Mouse (Mus musculus): ENCODE data around the gene Dnajc5. TPM values are rescaled to one million over a fixed set of nuclear protein-coding genes. Genes with fewer than 3 reads are reported as not detected.

Dnajc5 gene
- polyA plus RNA-seq (2012; rRNA removed; ENCODE audit: low replicate concordance), result 55.5 and 79.7 TPM in 2 replicates

DNA sequence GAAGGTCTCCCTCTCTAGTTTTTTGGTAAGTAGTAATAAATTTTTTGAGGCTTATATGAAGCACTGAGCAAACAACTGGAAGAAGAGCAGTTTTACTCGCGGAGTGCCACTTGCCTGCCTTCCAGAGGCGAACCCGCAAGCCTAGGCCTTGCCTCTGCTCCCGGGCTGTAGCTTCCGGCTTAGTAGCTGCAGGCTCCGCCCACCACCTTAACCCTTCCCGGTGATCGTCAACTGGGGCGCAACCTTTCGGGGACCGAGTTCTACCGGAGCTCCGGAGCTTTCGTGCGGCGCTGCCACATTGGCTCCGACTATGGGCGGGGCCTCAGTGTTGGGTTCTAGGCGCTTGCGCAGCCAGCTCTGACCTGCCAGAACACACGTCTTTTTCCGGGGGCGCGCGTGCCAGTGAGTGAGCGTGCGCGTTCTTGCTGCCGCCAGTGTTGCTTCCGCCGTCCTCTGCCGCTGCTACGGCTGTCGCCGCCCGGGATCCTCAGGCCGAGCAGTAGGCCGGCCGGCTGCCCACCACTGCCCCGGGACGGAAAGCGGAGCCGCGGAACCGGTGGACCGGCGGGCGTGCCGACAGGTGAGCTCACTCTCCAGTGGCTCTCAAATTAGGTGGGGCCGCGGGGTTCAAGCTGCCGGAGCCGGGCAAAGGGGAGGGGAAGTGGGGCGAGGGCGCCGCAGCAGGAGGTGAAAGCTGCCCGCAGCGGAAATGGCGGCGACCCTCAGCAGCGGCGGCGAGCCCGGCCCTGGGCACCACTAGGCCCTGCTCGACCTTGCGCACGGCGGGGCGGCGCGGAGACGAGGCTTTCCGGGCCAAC is at the start of gene Dnajc5:
Dnajc5 (plus strand) TSS at position 368 of the 818 bp plus-strand sequence.

DNA sequence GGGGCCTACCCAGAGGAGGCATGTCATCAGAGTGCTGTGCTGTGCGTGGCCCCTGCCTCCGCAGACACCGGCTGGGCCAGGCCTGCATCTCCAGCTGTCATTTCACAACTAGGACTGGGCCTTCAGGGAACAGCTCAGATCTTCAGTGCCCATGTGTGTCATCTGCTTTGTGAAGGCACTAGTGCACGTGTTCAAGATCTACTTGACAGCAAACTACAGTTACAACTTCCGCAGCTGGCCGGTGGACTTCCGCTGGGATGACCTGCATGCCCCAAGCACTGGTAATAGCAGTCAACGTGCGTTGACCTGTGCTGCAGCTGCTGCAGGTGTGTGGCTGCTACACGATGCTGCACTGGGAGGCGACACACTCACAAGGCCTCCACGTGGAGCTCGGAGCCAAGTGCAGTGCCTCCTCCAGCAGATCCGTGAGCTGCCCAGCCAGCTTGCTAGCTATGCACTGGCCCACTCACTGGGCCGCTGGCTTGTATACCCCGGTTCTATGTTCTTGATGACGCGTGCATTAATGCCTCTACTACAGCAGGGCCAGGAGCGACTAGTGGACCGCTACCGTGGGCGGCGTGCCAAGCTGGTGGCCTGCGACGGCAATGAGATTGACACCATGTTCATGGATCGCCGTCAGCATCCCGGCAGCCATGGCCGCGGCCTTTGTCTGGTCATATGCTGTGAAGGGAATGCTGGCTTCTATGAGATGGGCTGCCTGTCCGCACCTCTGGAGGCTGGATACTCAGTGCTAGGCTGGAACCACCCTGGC is 26.9 kb upstream of the Dnajc5 start, which contains the start of gene Abhd16b:
Abhd16b (plus strand) TSS at position 51 of the 772 bp plus-strand sequence.

DNA sequence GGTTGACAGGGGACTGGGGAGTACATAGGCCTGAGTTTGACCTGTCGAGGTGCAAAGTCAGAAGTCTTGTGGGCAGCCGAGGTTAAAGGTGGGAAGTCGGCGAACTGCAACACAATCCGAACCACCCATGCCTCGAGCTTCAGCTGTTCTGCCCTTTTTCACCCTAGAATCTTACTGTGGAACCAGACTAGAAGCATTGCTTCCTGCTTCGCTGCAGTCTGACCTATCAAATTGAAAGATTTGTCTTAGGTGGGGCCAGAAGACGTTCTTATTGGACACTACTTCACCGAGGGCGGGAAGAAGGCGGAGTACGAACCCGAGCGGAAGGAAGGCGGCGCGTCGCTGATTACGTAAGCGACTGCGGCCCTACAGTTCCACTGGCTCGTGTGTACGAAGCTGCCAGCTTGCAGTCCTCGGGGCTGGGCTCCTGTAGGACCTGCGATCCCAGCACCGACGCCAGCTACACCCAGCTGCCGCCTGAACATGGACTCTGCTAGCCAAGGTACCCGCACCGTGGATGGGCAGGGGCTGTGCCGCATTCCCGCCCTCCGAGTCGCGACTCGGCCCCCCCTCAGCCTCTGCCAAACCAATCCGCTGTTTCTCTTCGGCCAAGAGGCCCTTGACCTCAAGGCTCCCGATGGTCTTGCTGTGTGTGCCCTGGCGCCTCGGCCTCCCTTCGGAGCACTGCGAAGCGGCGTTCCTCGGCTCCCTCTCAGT is 23.3 kb upstream of the Dnajc5 start, which contains the start of gene Tpd52l2:
Tpd52l2 (plus strand) TSS at position 312 of the 717 bp plus-strand sequence.

DNA sequence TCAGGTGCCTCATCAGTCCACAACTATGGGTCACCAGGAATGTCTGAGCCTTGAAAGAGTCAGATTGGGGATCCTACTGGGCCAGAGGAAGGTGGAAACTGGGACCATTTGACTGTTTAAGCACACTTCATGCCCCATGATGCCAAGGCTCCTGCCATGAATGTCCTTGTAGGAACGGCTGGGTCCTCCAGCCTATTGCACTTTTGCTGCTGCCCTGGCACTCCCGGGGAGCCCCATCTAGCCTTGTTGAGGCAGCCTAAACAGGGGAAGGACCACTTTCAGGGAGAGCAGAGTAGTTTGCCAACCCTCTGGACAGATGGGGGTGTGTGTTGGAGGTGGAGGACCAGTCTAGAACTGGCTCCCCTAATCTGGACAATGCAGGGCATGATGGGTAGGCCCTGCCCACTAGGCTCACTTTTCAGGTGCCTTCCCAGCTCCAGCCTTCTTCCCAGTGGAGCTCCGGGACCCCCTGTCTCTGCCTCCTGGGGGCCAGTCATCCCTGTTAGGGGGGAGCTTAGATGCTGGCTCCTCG is 64.2 kb downstream of the Dnajc5 start, which contains the start of gene Uckl1:
Uckl1 (minus strand) TSS at position 482 of the 532 bp plus-strand sequence.

DNA sequence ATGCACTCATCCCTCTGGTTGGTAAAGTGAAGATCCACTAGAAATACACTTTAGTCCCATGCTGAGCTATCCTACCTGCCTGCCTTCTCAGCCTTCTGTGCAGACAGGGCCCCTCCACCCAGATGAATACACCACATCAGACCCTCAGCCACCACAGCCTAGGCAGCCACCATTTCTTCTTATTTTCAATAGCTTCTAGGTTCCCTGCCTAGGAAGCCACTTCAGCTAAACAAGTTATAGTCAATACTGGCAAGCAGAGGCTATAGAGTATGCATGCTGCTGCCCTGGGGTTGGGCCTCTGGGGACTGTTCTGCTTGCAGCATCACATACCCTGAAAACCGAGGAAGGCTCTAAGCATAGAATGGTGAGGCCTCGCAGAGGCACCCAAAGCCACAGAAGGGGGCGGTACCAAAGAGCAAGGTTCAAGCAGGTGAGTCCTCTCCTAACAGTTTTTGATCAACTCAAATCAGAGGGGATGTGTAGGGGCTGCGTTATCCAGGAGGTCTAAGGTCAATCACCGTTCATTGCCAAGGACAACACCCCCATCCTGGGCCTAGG is 71.3 kb downstream of the Dnajc5 start, which contains the start of gene Prpf6:
Prpf6 (plus strand) TSS at position 341 of the 558 bp plus-strand sequence.

DNA sequence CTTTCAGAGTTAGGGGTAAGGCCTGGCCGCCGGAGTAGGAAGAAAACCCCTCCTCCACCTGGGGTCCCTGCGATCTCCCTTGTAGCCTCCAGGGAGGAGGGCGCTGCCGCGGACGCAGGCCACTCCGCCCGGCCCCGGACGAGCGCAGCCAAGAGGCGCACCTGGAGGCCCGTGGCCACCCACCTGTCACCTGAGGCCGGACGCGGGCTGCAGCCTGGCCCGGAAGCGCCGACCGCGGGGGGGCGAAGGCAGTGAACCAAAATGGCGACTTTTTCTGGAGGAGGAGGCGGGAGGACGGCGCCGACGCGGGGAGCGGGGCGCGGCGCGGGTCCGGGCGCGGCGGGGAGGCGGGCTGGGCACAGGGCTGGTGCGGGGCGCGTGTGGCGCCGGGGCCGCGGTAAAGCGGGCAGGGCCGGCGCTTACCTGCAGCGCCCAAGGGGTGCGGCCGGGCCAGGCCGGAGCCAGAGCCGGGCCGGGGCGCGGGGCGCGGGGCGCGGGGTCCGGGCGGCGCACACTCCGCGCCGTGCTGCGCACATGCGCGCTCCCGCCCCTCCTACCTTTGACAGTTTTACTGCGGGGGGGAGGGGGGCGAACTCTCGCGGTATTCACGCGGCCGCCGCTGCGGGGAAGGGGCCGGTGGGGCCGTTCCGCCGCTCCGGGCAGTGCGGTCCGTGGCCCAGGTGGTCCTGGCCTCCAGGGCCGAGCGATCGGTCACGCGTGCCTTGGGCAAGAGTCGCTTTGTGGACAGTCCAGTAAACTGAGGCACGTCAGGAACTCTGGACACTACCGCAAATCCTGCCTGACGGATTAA is 72.2 kb downstream of the Dnajc5 start, which contains the start of gene Zfp512b:
Zfp512b (minus strand) TSS at position 573 of the 811 bp plus-strand sequence.

DNA sequence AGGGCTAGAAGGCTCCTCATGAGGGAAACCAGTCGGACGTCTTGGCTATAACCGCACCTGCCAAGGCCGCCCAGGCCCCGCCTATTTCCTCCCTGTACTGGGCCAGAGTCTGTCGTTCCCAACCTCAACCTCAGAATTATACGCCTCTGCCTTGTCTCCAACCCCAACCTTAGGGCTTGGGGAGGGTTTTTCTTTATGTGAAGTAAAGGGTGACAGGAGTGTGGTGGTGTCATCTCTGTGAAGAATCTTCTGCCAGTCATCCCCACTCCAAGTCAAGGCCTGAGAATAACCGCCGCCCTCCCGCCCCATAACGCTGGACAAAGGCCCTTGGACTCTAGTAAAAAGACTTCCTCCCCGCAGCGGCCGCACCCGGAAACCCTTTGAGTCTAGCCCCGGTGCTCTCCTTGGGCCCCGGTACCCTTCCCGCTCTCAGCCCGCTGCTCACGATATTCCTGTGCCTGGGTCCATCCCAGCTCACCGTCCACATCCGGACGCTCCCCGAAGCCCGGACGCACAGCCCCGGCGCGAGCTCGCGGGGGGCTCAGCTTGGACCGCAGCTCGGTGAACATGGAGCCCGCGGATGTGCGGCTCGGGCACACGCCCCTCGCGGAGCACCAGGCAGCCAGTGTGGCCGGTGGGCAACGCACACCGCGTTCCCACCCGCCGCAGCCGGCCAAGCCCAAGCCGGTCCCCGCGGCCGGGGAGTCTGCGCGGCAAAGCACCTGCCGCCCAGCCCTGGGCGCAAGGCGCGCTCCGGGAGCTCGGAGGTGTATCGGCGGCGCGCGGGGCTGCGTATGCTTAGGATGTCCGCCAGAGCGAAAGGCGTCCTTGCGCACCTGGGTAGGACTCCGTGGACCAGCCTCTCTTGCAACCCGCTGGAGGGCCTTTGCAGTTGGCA is 78.4 kb downstream of the Dnajc5 start, which contains the start of gene Samd10:
Samd10 (minus strand) TSS at position 759 of the 898 bp plus-strand sequence.

Other genes with a start within 250 kb of the Dnajc5 start
- 25.4 and 31.0 TPM in 2 replicates for gene Gmeb2, start 232.4 kb upstream of the Dnajc5 start, polyA plus RNA-seq (2012; rRNA removed; ENCODE audit: low replicate concordance)
- gene Stmn3, start 206.0 kb upstream of the Dnajc5 start, polyA plus RNA-seq (2012; rRNA removed; ENCODE audit: low replicate concordance), result 0.12 and 0.30 TPM in 2 replicates
- 39.3 and 60.7 TPM in 2 replicates for gene Rtel1, start 200.7 kb upstream of the Dnajc5 start, polyA plus RNA-seq (2012; rRNA removed; ENCODE audit: low replicate concordance)
- gene Zgpat, start 155.6 kb upstream of the Dnajc5 start, polyA plus RNA-seq (2012; rRNA removed; ENCODE audit: low replicate concordance), result 37.8 and 41.8 TPM in 2 replicates
- 32.9 and 45.7 TPM in 2 replicates for gene Arfrp1, start 155.1 kb upstream of the Dnajc5 start, polyA plus RNA-seq (2012; rRNA removed; ENCODE audit: low replicate concordance)
- 90.2 and 175 TPM in 2 replicates for gene Lime1, start 140.4 kb upstream of the Dnajc5 start, polyA plus RNA-seq (2012; rRNA removed; ENCODE audit: low replicate concordance)
- gene Zbtb46, start 61.1 kb upstream of the Dnajc5 start, polyA plus RNA-seq (2012; rRNA removed; ENCODE audit: low replicate concordance), result 9.5 and 13.9 TPM in 2 replicates
- 0.09 and 0.18 TPM in 2 replicates for gene Abhd16b, start 27.3 kb upstream of the Dnajc5 start, polyA plus RNA-seq (2012; rRNA removed; ENCODE audit: low replicate concordance)
- 43.4 and 55.1 TPM in 2 replicates for gene Tpd52l2, start 23.3 kb upstream of the Dnajc5 start, polyA plus RNA-seq (2012; rRNA removed; ENCODE audit: low replicate concordance)
- gene Uckl1, start 64.4 kb downstream of the Dnajc5 start, polyA plus RNA-seq (2012; rRNA removed; ENCODE audit: low replicate concordance), result 149 and 242 TPM in 2 replicates
- gene Prpf6, start 71.4 kb downstream of the Dnajc5 start, polyA plus RNA-seq (2012; rRNA removed; ENCODE audit: low replicate concordance), result 12.7 and 15.9 TPM in 2 replicates
- 46.3 and 50.6 TPM in 2 replicates for gene Zfp512b, start 72.3 kb downstream of the Dnajc5 start, polyA plus RNA-seq (2012; rRNA removed; ENCODE audit: low replicate concordance)
- 19.4 and 21.0 TPM in 2 replicates for gene Samd10, start 78.7 kb downstream of the Dnajc5 start, polyA plus RNA-seq (2012; rRNA removed; ENCODE audit: low replicate concordance)
- gene Gm29797, start 136.5 kb downstream of the Dnajc5 start, polyA plus RNA-seq (2012; rRNA removed; ENCODE audit: low replicate concordance), result not detected in 2 replicates
- 95.8 and 190 TPM in 2 replicates for gene Sox18, start 151.2 kb downstream of the Dnajc5 start, polyA plus RNA-seq (2012; rRNA removed; ENCODE audit: low replicate concordance)
- gene Tcea2, start 159.8 kb downstream of the Dnajc5 start, polyA plus RNA-seq (2012; rRNA removed; ENCODE audit: low replicate concordance), result 12.8 and 20.0 TPM in 2 replicates
- 136 and 206 TPM in 2 replicates for gene Rgs19, start 173.5 kb downstream of the Dnajc5 start, polyA plus RNA-seq (2012; rRNA removed; ENCODE audit: low replicate concordance)
- not detected in 2 replicates for gene Lkaaear1, start 178.0 kb downstream of the Dnajc5 start, polyA plus RNA-seq (2012; rRNA removed; ENCODE audit: low replicate concordance)
- gene Oprl1, start 194.5 kb downstream of the Dnajc5 start, polyA plus RNA-seq (2012; rRNA removed; ENCODE audit: low replicate concordance), result 0.22 and 0.37 TPM in 2 replicates
- gene Myt1, start 242.8 kb downstream of the Dnajc5 start, polyA plus RNA-seq (2012; rRNA removed; ENCODE audit: low replicate concordance), result not detected in 2 replicates